Mouse (Mus musculus) 416B (cell line): ENCODE results near the gene Mynn.

ENCODE experiments used
- DNase-seq: peaks from one replicate; pipeline ENCODE4 v3.0.0; 2011; ENCODE audit warnings: low read depth

Mynn gene

GRCm38 (mm10) chr3:30644207-30644606, 42.3 kb downstream of the Mynn start, which contains the start of gene Lrriq4:
Gene Lrriq4, plus strand, starts transcription at chr3:30644507.
- no peak for DNase-seq

- no peak for DNase-seq
These were observed 44.9 kb downstream of the Mynn start for GRCm38 (mm10) chr3:30646761-30647160.

- DNase-seq: peak; percentile 11
These were observed 45.7 kb downstream of the Mynn start, which contains the start of gene Lrrc34 for GRCm38 (mm10) chr3:30647440-30648090. Gene Lrrc34, minus strand, starts transcription at chr3:30647869.

GRCm38 (mm10) chr3:30648466-30648865, 46.6 kb downstream of the Mynn start:
- no peak for DNase-seq

GRCm38 (mm10) chr3:30650062-30650841, 48.4 kb downstream of the Mynn start:
- DNase-seq: no peak

GRCm38 (mm10) chr3:30655937-30656336, 54.1 kb downstream of the Mynn start:
- peak; percentile 15 for DNase-seq

- no peak for DNase-seq
These were observed 56.6 kb downstream of the Mynn start for GRCm38 (mm10) chr3:30658486-30658885.
